Mouse (Mus musculus) splenic B cell, adult 2 months (primary cell): ENCODE measurements around the gene Etfdh.

ENCODE experiments used
- DNase-seq: peaks from one replicate; pipeline ENCODE4 v3.0.0-alpha.2; 2011; ENCODE audit warnings: low read depth, low spot score
- H3K27me3 ChIP-seq: 2 replicates; pipeline ENCODE4 v1.6.1; 2012; ENCODE audit warnings: mild to moderate bottlenecking, low read length, moderate library complexity, mixed read lengths; ENCODE audit not compliant: control insufficient read depth, poor library complexity, insufficient read depth, severe bottlenecking
- H3K36me3 ChIP-seq: 2 replicates; pipeline ENCODE4 v1.6.1; 2012; ENCODE audit warnings: mild to moderate bottlenecking, low read length, moderate library complexity, mixed read lengths; ENCODE audit not compliant: control insufficient read depth, poor library complexity, insufficient read depth, severe bottlenecking

Gene Etfdh

DNA sequence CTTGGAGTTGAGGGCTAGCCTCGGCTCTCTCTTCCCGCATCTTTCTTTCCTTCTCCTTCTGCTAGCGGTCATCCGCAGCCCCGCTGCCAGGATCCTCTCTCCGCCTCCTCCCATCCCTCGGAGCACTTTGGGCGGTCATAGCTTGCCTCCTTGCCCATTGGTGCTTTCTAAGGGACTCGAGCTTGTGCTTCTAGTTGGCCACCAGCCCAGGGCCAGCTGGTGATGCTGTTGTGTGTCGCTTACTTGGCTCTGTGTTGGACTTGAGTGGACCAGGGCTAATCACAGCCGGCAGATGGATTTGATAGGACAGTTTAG lies at the start of gene Etfdh:
Gene Etfdh, minus strand, starts transcription at position 85 of the 315 bp plus-strand sequence.
- H3K36me3 ChIP-seq: no peaks in the 10 kb centered on the region
- H3K27me3 ChIP-seq: no peaks in the 10 kb centered on the region
- no peak for DNase-seq

DNA sequence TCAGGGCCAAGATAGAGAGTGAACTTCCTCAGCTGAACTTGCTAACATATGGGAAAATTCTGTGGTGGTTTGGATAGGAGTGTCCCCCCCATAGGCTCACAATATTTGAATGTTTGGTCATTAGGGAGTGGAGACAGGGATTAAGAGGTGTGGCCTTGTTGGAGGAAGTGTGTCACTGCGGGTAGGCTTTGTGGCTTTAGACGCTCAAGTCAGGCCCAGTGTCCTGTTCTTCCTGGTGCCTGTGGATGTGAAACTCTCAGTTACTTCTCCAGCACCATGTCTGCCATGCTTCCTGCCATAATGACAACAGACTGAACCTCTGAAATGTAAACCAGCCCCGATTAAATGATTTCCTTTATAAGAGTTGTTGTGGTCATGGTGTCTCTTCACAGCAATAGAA lies 47.1 kb upstream of the Etfdh start:
- no peaks in the 10 kb centered on the region for H3K36me3 ChIP-seq
- H3K27me3 ChIP-seq: no peaks in the 10 kb centered on the region
- DNase-seq: no peak

DNA sequence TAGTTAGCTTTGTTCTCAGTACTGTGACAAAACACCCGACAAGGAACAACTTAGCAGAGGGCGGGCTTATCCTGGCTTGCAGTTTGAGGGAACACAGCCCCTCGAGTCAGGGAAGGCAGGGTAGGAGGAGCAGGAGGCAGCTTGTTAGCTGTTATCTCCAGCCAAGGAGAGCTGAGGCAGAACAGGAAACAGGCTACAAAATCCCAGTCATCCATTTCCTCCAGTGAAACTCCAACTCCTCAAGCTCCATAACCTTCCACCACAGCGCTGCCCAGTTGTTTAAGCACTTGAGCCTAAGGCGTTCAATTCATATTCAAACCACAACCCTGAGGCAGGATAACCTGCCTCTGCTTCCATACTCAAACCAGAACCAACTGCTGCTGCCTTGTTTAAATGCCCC lies 45.3 kb upstream of the Etfdh start:
- Histone ChIP-seq H3K36me3 (no peaks in the 10 kb centered on the region), H3K27me3 (no peaks in the 10 kb centered on the region)
- no peak for DNase-seq

DNA sequence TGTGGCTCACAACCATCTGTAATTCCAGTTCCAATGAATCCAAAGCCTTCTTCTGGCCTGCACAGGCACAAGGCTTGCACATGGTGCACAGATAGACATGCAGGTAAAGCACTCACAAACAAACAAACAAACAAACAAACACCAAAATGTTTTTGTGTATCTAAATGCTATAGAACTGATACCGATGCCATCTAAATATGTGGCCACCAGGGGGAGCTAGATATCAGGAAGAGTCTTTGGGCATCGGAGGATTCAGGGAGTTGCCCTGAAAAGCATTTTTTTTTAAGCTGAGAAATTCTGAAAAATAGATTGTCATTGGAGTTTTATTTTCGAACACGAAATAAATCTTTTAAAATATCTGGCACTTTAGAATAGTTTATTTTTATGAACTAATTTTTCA lies 43.8 kb upstream of the Etfdh start:
- H3K36me3 ChIP-seq: no peaks in the 10 kb centered on the region
- DNase-seq: peak; percentile 80

DNA sequence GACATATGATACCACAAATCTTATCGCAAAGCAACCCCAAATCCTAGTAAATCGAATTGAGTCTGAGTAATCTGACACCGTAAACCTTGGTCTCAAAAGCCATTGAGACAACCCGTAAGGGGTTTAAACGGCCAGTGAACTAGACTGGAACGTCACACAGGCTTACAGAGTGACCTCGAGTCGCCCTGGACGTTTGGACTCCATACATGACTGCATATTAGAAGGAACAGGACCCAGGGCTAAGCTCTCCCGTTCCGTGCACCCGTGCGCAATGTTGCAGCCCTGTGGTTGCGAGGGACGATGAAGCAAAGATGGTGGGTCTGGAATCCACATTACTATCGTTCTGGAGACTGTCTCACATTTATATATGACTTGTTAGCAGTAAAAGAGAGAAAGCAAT lies 42.9 kb upstream of the Etfdh start:
- no peaks in the 10 kb centered on the region for H3K36me3 ChIP-seq
- H3K27me3 ChIP-seq: no peaks in the 10 kb centered on the region
- DNase-seq: no peak

More for the DNA sequence above, 43.8 kb upstream of the Etfdh start:
- H3K27me3 ChIP-seq: no peaks in the 10 kb centered on the region

DNA sequence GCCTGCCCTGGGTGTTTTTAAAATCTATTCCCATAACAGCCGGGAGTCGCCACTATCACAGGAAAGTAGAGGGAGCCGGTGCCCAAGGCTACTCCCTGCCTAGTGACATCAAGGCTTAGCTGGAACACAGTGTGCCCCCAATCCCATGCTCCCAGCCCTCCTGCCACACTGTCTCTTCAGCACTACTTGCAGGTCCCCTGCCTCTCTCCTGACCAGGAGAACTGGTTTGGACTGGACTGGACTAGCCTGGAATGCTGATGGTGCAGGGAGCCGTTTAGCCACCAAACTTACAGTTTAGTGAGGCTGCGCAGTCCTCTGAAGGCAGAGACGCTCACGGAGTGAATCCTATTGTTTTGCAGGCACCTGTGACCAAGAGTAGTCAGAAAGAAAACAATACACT lies 41.3 kb upstream of the Etfdh start:
- DNase-seq: no peak
- H3K27me3 ChIP-seq: no peaks in the 10 kb centered on the region
- H3K36me3 ChIP-seq: no peaks in the 10 kb centered on the region

DNA sequence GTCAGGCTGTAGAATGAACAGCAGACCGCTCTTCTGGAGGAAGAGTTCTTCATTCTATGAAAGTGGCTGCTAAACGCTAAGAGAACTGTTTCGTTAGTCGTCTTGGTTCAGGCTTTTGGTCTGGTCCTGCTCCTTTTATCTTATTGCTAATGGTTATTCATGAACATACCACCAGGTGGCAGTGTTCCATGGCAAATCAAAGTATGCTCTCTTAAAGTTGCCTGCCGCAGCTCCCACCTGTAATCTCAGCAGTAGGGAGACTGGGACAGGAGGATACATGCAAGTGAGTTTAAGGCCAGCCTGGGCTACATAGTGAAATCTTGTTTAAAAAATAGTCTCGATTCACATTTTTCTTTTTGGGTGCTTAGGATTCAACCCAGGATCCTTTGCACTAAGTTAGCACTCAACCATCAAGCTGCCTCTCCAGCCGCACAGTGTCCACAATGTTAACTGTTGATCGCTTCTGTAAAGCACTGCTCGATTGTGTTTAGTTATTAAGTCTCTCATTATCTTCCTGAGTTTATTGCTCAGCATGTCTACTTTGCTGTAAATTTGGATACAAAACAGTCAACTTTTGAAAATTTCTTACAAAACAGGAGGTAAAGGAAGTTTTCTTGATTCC lies 35.6 kb upstream of the Etfdh start:
- no peaks in the 10 kb centered on the region for H3K27me3 ChIP-seq
- H3K36me3 ChIP-seq: no peaks in the 10 kb centered on the region
- peak; percentile 79 for DNase-seq

DNA sequence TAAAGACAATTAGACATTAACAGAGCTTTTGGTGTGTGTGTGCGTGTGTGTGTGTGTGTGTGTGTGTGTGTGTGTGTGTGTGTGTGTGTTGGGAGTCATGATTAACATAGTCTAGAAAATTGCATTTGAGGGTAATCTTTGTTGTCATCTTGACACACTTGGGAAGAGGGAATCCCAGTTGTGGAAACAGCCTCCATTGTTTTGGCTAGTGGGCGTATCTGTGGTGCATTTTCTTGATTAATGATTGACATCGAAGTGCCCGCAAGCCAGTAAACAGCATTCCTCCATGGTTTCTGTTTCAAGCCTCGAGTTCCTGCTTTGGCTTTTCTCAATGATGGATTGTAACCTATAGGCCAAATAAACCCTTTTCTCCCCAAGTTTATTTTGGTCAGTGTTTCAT lies 27.4 kb upstream of the Etfdh start:
- H3K27me3 ChIP-seq: no peaks in the 10 kb centered on the region
- H3K36me3 ChIP-seq: no peaks in the 10 kb centered on the region
- DNase-seq: no peak

DNA sequence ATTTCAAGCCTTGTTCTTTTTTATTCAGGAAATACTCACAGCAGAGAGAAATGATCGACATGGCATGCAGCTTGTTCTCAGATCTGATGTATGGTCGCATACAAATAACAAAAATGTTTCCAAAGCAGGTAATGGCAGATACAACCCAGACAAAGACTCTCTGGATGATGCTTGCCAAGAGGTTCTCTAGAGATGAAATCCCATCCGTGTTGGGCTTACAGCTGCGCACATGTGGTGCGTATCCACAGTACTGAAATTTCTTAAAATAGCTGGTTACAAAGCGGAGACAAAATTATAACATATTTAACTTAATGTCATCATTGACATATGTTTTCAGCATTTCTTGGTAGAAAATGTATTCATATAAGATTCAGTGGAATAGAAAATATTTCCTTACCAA lies 22.8 kb upstream of the Etfdh start:
- no peaks in the 10 kb centered on the region for H3K27me3 ChIP-seq
- DNase-seq: no peak
- H3K36me3 ChIP-seq: no peaks in the 10 kb centered on the region

DNA sequence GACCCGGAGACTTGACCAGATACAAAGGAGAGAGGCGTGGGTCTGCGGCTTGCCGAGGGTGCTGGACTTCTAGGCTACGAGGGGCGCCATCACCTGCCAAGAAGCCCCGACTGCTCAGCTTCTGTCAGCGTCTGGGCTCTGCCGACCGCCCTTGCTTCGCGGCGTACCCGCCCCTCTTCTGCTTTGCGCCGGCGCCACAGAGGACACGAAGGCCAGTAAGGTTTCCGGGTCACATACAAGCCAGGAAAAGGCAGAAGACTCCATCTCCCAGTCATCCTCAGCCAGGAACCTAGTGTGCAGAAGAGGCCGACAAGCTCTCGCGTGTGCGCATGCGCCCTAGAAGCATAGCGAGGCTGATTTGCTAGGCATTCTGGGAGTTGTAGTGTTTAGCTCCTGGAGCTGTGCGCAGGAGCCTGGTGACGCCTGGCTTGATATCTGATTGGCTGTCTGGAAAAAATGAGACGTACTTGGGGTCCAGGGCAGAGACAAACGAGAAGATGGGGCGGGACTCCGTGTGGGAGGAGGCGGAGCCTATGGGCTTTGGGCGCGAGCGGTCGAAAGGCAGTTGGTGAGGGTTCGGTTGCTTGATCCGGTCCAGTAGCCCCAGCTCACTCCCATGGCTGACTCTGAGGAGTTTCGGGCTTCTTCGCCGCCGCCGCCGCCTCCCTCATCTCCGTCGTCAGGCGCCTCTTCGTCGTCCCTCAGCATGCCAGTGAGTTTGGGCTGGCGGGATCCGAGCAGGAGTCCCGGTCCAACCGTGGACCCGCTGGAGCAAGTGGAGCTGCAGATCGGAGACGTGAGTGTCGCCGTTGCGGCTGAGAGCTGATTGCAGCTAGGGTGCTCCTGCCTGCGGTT lies 512 bp downstream of the Etfdh start, which contains the start of gene 4930579G24Rik:
Gene 4930579G24Rik, plus strand, starts transcription at position 519 of the 855 bp plus-strand sequence.
- no peaks in the 10 kb centered on the region for H3K27me3 ChIP-seq
- H3K36me3 ChIP-seq: no peaks in the 10 kb centered on the region
- DNase-seq: peak; percentile 99

DNA sequence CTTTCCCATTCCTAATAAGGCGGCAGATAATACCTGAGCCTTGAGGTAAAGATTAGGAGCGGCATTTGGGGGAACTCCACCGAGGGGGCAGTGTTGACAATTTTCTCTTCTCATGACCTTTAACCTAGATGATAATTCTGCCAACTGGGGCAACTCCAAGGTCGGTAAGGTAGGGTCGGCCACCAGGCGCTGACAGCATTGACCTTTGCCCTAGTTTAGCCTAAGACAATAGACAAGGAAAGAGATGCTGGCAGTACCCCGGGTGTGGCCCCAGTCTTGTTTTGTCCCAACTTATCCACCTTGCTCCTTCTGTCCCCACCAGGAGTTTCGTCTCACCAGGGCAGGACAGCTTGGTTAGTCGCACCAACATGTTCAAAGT lies 1.1 kb downstream of the Etfdh start:
- no peak for DNase-seq
- H3K27me3 ChIP-seq: no peaks in the 10 kb centered on the region
- H3K36me3 ChIP-seq: no peaks in the 10 kb centered on the region

DNA sequence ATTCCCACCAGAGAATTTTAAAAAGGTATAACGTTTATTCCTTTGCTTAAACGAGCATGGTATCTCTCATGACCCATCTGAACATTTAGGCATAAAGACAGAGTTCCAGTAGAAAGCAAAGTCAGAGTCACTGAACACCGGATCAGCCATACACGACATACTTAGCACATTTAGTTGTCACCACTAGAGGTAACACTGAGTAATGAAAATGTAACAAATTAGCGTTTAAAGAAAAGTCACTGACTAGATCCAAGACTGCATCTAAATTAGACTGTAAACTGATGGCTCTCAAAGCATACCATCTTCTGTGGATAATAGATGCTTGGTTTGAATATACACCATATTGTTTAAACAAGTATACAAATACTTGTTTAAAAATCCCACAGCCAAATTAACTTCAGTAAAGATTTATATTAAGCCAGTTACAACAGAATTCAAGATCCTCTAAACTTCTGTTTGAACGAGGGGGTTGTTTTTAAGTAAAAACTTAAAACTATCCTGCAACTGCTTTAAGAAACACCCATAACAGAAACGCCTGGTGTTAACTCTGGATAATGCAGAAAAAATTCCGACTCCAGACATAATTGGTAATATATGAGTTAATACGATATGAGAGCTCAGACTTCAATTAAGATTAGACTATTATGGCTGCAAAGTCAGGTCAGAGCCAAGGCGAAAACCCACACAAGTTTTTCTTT lies 1.7 kb downstream of the Etfdh start:
- DNase-seq: peak; percentile 51
- Histone ChIP-seq H3K27me3 (no peaks in the 10 kb centered on the region), H3K36me3 (0 out of 2 replicates have a peak, but pooled peaks cover 2% of the 10 kb centered on the region)

DNA sequence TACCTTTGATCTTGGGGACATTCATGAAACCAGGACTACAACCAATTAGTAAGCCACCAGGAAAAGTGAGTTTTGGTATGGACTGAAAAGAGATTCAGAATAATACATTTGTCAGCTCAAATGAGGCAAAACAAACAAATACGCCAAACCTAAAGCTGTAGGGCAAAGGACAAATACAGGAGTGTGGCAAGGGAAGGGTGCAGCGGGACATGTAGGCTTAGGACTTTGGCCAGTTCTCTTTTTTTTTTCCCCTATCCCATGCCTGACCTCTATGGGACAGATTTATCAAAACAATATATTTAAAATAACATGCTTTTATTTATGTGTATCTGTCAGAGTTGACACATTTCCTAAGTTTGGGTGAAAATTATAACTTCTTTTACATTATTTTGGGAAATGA lies 19.4 kb downstream of the Etfdh start:
- Histone ChIP-seq H3K36me3 (peaks cover 11% of the 10 kb centered on the region), H3K27me3 (no peaks in the 10 kb centered on the region)
- no peak for DNase-seq

DNA sequence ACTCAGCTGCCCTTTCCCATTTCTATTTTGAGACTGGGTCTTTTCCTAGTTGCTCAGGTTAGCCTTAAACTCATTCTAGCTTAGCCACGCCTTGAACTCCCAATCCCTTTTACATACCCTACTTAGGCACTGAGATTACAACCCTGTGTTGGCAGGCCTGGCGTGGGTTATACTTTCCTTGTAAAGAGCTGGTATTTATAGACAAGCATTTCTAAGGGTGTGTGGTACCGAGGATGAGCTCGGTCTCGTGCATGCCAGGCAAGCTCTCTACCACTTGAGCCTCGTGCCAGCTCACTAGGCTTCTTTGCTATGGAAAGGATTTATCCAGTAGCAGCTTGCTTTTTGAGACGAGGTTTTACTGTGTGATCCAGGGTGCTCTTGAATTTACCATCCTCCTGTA lies 33.8 kb downstream of the Etfdh start:
- H3K36me3 ChIP-seq: peaks cover 12% of the 10 kb centered on the region
- H3K27me3 ChIP-seq: no peaks in the 10 kb centered on the region
- DNase-seq: no peak

DNA sequence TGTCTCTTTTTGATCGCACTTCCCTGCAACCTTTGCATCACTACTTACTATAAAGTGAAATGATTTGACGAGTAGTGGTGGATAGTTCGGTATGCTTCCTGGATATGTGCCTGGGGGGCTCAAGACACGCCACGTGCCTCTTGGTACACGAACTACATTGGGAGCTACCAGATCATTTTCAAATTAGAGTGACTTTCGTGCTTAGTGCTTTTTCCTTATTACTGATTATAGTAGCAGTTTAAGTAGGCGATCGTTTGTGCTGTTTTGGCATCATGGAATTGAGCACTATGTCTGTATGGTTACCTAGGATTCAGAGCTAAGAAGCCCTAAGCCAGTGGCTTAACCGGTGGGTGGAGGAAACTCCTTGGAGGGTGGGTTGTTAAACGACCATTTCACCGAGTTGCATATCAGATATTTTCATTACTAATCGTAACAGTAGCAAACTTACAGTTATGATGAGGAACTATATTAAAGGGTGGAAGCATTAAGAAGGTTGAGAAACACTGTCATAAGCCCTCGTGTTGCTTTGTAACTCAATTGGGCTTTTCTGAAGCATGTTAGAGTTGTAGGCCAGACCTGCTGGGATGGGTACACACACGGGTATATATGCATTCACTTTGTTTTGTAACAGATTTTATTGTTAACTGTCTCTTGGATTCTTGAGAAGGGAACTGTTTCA lies 37.4 kb downstream of the Etfdh start:
- peaks cover 8% of the 10 kb centered on the region for H3K36me3 ChIP-seq
- H3K27me3 ChIP-seq: no peaks in the 10 kb centered on the region
- DNase-seq: no peak
